Mouse (Mus musculus) adrenal gland, adult 18-20 months (tissue): ENCODE data around the gene Gm42906. TPM values are rescaled to one million over a fixed set of nuclear protein-coding genes. Genes with fewer than 3 reads are reported as not detected.
A peak's percentile ranks its signal among the peaks of the same experiment; 100 is the strongest.

Experiments
- DNase-seq, 2 experiments: peaks; one replicate each; pipeline ENCODE4 v3.0.0; 2021 to 2022; ENCODE audit warnings: low spot score in 2 of 2
- total RNA-seq, 2 experiments: library from RNA; stranded (reverse); gene quantifications; 1 replicate in 1 of 2; 2 replicates in 1 of 2; pipeline ENCODE4 v1.2.3; 2021

Gene Gm42906
- total RNA-seq, 2 experiments from 2014 or later: 0.93 TPM; not detected in 1

DNA sequence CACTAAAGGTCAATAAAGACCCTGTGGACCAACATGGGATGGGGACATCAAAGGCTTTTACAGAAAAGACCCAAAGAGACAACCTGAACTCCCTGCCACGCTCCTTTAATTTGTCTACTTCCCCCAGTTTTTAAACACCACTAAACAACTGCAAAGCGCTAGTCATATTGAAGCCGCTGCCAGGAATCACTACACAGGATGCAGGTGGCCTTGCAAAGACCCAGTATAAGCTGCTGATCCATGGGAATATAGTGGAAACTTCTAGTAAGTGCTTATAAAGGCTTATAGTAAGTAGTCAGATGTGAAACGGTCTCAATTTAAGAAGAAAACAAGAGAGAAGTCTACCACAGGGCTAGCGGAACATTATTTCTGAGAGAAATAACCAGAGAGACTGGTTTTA is 237.2 kb downstream of the Gm42906 start:
- DNase-seq: no peak

DNA sequence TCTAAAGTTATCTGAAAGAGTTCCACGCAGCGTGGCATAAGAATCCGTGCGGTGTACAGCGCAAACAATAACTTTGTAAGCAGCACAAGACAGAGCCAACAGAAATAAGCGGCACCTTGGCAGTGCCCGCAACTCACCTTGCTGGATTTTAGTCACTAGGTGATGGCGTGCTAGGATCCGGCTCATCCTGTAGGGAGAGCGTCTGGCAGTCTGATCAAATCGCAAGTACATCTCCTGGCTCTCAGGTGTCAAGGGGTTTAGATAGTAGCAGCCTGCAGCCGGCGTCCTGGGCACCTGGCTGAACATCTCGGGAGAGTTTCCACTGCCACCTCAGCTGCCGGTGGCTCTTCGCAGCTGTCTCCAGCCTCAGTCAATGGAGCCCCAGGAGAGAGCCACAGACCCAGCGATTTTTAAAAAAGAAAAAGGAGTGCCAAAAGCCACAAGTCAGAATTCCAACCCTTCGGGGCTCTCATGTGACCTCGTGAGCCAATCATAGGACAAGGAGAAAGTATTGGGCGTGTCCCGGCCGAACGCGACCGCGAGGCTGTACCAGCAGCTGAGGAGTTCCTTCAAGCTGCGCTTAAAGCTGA is 238.1 kb downstream of the Gm42906 start:
- peak; percentile 44 to 50 for DNase-seq

DNA sequence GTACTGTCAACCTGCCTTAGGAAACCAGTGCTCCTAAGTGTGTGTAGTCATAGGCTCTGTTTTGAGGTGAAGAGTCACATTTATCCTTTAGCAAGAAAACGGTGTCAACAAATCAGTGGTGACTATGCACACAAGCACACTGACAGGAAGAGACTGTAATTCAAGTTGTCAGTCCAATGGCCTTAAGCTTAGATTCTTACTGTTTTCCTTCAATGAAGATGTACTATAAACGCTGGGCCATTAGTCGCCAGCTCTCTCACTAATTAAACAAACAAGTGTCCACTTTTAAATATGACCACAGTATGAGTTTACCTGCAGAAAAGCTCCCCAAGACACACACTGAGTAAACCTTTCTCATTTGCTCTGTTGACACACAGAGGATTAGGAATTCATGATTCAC is 238.6 kb downstream of the Gm42906 start:
- no peak for DNase-seq

DNA sequence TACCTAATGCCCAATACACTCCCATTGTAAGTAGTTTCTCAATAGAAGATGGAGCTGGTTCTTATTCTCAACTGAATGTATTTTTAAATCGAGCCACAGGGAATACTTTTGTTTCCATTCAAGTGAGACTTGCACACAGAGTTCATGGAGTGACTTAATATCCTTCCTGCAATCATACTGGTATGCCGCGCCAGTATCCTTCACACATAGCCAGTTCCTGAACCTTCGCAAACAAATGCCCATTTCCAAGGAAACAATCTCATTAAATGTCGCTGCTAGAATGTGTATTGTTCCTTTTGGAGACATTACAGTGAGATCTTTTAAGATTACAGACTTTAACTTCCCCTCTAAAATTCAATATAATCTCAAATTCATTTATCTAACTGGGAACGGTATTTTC is 239.3 kb downstream of the Gm42906 start:
- no peak for DNase-seq

DNA sequence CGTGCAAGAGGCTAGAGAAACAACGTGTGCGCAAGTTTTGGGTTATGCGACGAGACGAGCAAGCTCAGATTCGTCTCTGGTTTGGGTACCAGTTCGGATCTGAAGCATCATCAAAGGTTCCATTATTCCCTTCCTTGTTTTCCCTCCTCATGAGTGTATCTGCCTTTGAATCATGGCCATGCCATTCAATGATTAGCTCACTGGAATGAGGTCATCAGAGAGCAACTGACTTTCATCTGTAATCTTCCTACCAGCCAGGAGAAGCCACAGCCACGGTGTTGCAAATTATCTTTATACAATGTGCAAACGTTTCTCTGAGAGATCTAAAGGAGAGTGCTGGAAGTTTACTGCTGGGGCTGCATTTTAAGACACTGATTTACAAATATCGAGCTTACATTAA is 240.6 kb downstream of the Gm42906 start:
- DNase-seq: no peak

DNA sequence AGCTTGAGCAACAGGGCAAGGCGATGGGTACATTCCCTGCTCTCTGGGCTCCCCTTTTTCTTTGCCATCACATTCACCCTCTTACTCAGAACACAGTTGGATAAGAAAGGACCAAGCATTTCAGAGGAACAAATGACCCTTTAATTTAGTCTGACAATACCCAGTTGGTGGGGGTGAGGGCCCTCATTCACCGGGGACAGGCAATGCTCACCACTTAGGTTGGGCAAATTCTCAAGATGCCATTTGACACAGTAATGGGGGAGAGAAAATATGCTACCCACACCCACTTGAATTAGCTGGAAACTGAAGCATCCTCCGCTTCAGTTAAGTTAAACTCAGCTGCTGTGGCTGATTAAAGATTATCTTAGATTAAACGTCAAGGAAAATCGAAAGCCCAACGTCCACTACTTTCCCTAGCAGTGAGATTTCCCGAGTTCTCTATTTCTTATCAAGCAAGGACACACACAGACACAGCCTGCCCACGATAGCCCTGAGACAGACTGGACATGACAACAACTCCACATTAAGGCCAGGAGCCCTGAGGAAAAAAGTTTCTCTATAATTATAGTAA is 242.6 kb downstream of the Gm42906 start:
- DNase-seq: no peak

DNA sequence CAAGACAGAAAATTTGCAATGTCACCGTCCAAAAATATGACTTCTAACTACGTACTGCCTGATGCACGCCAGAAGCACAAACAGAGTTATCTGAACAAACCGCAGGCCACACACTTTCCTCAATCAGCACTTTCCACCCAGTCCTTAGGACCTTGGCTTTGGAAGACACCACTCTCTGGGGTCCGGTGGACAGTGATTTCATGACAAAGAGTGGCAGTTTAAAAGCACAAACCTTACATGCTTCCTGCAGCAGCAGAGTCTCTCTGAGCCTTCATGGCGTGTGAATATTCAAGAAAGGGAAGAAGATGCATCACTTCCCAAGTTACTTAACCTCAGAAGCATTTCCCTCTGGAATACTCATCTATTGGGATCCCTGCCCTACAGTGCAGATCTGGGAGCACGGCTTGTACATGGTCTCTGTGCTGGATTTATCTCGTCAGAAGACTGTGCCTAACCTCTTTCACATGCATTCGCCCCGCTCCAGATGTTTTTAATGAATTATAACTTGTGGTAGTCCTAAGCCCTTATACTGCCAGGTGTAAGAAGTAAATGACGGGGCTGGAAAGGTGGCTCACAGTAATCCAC is 244.2 kb downstream of the Gm42906 start:
- no peak for DNase-seq

DNA sequence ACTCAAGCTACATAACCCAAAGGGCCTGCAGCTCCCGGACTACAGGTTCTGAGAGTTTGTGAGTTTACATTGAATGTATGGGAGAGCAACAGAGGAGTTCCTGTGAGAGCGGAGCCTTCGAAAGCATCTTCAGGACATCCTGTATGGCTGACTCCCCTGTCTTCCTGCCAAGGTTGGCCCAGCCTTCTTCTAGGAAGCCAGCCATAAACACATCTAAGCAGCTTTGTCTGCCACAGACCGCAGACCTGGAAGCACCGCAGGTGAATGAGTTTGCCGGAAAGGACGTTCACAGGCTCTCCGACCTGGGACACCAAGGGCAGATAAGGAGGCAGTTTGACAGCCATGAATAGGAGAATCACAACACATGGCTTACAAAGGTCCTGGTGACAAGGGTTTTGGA is 246.7 kb downstream of the Gm42906 start:
- DNase-seq: no peak

DNA sequence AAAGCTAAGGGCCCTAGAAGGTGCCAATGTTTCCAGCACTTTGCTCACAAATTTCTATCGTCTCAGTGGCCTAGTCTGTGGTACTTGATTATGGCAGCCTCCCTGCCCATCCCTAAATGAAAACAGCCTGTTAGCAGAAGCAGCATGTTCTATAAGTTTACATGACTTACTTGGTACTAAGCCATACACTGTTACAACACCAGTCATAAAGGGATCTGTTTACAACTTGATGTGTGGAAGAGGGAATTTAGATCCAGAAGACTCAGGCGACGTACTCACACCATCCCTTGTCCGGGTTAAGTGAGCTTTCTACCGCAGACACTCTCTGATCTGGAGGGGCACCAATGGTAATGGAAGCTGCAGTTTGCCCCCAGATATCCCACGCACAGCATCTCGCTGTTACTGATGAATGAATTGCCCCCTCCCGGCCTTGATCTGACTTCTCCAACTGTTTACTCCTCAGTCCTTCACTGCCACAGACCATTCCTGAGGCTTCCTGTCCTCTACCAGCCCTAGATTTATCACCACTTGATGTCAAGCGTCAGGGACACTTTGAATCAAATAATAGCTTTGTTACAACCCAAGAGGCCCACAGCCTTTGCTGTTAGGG is 247.7 kb downstream of the Gm42906 start:
- no peak for DNase-seq

DNA sequence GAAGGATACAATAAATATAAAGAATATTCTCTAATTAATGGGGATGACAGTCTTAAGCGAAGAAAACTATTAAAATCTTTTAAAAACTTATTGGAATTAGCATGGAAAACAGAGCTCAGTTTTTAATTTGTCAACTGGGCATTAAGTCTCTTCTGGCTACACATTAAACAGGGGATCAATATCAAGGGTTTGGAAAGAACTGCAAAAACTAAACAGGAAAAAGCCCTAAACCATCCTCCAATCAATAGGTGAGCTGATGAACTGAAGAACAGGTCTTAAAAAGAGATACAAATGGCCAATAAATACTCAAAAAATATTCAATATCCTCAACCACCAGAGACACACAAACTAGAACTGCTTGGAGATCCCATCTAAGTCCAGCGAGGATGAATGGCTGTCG is 250.8 kb downstream of the Gm42906 start:
- no peak for DNase-seq

DNA sequence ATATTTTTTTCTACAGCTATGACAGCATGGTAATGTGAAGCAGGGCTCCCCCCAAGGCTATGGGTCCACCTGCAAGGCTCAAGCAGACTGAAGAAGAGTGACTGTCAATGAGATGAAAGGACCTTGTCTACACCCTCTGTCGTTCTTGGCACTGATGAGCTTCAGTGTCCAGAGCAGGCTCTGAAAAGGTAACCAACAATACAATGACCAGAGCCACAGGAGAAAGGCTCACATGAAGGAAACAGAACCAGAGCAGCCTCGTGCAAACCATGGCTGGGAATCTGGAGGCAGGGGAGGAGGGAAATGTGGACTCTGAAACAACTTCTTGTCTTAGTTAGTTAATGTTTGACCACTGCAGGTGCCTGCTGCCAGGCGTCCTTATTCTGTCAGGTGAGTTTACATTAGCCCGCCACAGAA is 252.1 kb downstream of the Gm42906 start:
- no peak for DNase-seq

DNA sequence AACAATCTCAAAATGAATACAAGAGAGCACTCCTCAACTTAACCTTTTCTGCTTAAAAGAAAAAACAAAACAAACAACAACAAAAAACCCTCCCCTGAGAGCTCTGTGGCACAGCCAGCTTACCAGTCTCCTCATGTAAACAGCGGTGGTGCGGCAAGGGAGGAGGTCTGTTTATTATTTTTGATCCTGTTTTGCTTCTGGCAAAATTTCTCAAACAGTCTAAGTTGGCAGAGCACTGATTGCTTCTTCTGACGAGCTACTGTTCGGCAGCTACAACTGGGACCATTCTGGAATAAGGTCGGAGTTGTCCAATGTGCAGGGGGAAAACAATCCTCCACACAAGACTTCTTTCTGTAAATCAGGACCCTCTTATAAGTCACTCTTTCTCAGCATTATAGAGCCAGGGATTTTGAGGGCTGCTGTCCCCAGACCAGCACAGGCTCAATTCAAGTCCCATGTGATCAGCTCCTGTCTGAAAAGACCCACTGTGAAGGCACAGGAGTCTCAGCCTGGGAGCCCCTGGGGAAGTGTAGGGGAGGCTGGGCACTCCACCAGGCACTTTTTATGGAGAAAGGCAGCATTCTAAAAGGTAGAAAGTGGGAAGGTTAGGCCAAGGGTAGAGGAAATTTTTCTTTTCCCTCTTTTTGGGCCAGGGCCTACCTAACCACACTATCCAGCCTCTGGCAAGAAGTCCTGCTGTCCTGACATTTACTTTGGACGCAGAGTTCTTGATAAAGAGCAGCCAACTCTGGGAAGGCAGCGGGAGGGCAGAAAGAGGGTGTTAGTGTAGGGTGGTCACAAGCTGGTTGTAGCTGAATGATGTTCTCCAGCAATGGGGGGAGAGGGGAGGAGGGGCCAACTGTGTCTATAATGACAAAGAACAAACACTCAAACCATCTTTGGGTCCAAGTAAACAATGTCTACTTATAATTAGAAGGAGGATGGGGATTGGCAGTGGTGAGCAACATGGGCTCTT is 253.2 kb downstream of the Gm42906 start:
- no peak for DNase-seq

DNA sequence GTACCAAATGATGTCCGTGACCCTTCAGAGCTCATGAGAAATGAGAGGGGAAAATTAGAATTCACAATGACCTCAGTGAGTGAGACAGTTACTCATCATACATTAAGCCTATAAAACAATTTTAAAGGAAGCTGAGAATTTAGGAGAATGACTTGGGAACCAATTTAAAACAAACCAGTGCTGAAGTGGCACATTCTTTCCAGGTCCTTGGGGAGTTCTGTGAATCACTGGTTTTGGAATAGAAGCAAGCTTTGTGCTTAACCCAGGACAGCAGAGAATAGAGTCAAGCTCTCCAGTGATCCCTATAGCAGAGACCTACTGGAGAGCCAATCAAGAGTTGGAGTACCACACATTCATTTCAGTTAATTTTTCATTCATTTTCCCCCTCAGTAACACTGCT is 254.2 kb downstream of the Gm42906 start:
- no peak for DNase-seq

DNA sequence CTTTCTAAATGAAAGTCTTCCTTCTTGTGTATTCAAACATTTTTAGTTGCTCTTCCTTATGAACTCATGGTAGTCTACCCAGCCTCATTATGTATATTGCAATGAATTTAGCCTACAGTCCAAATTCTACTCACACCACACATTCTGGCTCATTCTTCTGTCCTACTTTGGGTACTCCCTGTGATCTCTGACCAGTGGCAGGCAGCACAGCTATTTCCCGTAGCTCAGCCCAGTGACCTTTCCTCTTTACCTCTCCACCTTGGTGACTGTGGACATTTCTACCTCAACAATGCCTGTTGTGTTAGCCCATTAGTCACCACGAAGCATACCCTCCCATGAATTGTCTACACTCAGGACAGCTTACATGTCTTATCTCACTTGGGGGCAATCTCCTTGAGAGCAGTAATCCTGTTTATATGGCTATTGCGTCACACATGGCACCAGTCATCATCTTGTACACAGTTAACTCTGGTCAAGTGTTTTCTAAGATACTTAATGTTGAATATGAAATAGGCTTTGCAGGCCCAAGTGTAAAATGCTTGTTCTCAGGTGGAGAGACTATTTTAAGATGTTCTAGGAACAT is 257.7 kb downstream of the Gm42906 start:
- DNase-seq: no peak

DNA sequence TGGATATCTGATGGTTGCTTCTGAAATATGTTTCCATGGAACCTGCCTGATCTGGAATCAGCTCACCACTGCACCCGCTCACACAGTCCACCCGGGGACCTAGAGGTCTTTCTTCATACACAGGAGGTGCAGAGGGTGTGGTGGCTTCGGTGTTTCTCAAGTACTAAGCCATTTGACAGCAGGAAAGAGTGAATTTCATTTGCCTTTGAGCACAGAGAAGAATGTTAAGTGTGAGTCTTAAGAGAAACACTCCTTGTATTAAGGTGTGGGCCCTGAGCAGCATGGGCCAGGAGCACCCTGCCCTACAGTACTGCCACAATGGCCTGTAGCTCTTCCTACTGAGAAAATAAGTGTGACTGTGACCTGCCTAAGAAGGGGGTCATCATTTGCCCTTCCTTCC is 259.8 kb downstream of the Gm42906 start:
- no peak for DNase-seq

DNA sequence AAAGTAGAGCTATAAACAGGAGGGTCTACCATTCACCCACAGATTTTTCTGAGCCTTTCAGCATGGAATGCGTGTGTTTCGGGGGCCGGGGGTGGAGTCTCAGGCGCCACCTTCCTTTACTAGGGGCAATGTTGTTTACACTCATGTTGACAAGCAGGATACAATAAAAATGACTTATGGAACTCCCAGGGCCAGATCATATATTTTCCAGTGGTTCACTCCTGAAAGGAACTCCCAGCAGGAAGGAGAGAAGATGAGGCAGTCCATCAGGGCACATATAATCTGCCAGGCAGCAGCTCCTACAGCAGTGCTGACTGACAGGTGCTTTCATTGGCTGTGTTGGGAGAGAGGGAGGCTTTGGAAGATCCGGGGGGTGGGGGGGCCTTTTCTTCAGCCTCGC is 260.3 kb downstream of the Gm42906 start:
- no peak for DNase-seq

DNA sequence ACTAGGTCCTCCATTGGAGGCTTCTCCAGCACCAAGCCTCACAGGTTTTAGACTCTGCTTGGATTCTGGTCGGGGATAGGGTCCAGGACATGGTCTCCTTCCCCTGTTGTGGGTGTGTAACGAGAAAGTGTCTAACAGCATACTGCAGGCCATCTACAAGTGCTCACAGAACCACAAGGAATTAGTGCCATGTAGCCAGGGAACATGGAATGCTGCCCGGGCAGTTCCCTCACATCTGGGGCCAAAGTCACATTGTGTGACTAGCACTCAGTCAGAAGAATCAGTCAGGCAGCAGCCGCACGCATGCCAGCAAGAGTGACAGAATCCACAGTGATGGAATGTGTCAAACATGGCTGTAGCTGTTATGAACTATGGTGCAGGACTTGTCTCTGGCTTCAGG is 261.7 kb downstream of the Gm42906 start:
- no peak for DNase-seq

DNA sequence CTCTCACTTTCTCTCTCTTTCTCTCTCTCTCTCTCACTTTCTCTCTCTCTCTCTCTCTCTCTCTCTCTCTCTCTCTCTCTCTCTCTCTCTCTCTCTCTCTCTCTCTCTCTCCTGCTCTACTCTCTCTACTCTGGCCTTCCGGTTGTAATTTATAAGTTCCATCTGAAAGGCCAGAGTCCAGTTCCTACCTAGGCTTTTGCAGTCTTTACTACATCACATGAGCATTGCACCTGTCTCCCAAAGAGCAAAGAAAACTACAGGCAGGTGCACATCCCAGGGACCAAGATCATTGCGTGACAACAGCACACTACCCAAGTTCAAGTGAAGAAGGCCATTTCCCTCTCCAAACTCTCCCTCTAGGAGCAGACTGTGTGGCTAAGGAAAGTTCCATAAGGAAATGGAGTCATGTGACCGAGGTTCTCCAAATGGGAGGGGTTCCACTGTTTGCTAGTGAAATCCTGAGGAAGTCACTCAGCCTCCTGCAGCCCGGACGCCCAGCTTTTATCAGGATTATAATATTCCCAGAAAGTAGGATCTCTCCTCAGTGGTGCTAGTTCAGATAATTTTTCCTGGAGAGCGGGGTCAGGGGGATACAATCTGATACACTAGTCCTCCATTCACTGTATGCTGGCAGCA is 262.5 kb downstream of the Gm42906 start:
- DNase-seq: no peak

DNA sequence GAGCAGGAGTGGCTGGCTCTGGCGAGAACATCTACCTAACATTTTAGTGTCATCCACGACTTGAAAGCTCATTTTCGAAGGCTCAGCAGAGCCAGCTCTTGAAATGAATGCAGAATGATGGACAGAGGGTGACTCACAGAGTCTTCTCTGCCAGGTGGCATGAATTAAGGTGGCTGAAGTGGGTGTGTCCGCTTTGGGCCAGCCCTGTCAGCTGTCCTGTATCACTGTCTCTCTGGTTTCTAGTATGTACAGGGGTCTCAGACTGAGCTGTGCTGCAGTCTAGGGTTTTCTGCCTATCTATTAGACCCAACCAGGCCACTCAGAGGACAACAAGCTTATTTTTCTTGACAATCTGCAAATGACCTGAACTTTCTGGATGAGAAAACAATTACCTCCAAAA is 263.1 kb downstream of the Gm42906 start:
- DNase-seq: no peak

DNA sequence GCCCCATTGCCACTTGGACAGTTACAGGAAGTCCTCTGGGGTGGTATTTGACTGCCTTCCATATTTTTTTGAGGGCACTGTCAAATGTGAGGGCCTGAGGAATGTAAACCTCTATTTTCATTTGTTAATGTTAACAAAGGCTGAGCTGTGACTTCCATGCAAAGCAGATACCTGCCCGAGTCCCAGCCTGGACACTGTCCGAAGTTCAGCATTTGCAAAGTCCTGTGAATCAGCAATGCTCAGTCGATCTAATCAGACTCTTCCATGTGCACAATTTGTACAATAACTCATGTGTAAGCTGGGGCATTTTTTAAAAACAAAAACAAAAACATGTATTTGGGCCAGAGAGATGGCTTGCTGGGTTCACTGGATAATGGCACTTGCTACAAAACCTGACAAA is 265.3 kb downstream of the Gm42906 start:
- no peak for DNase-seq

DNA sequence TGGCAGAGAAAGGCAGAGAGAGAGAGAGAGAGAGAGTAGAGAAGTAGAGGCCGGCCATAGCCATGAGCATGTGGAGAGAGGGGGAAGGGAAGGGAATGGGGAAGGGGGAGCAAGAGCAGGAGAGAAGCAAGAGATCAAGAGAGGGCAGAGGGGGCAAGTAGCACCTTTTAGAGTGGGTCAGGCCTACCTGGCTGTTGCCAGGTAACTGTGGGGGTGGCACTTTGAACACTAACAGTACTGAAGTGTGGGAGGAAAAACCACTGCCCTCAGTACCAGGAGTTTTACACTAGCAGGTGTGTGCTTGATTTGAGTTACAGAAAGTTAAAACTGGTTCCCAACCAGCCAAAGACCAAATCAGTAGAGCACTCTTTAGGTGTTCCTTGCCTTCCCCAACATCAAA is 272.7 kb downstream of the Gm42906 start:
- no peak for DNase-seq
